Mouse (Mus musculus): Measurements from ENCODE around the gene Lrrc4.

GRCm38 (mm10) chr6:28864684-28865083 lies 33.1 kb upstream of the Lrrc4 start:
- no peak for TF ChIP-seq CTCF (IDR thresholded peaks at IDR 0.05; ENCODE audit: extremely low read depth, insufficient read depth, insufficient read length, insufficient replicate concordance)
- TF ChIP-seq POLR2A (IDR thresholded peaks at IDR 0.05; ENCODE audit: low read depth, low read length), result no peak
